Mouse (Mus musculus) embryonic facial prominence, embryonic 13.5 days (tissue): ENCODE measurements at regions not wholly inside any gene's neighbourhood (a gene's known extent, or its start where the extent isn't known, plus 50 kb on each side); places are given as distances from the start of the nearest gene placed in this dataset.

Experiments used
- ATAC-seq: fragments of 200-750 bp; cut with Nextera tagmentation; 2 replicates; pipeline ENCODE4 v1.8.0; 2017; ENCODE audit warnings: low read depth; ENCODE audit not compliant: insufficient number of reproducible peaks, insufficient read depth, low FRiP score, low TSS enrichment
- H3K27ac ChIP-seq: fragments of 300-500 bp; sonication (generic); 2 replicates; pipeline ENCODE4 v1.5.1; 2015; ENCODE audit warnings: moderate library complexity, mild to moderate bottlenecking, inconsistent platforms
- H3K27me3 ChIP-seq: fragments of 300-500 bp; sonication (generic); 2 replicates; pipeline ENCODE4 v1.6.1; 2015; ENCODE audit warnings: mild to moderate bottlenecking, inconsistent platforms
- H3K36me3 ChIP-seq: fragments of 300-500 bp; sonication (generic); 2 replicates; pipeline ENCODE4 v1.6.1; 2015; ENCODE audit warnings: mild to moderate bottlenecking, inconsistent platforms
- H3K4me1 ChIP-seq: fragments of 300-500 bp; sonication (generic); 2 replicates; pipeline ENCODE4 v1.6.1; 2015; ENCODE audit warnings: inconsistent platforms
- H3K4me2 ChIP-seq: fragments of 300-500 bp; sonication (generic); 2 replicates; pipeline ENCODE4 v1.6.1; 2015; ENCODE audit warnings: moderate library complexity, mild to moderate bottlenecking, inconsistent platforms
- H3K4me3 ChIP-seq: fragments of 300-500 bp; sonication (generic); 2 replicates; pipeline ENCODE4 v1.5.1; 2015; ENCODE audit warnings: mild to moderate bottlenecking, inconsistent platforms
- H3K9ac ChIP-seq: fragments of 300-500 bp; sonication (generic); 2 replicates; pipeline ENCODE4 v1.6.1; 2015; ENCODE audit warnings: mild to moderate bottlenecking, inconsistent platforms
- H3K9me3 ChIP-seq: fragments of 300-500 bp; sonication (generic); 2 replicates; pipeline ENCODE4 v1.6.1; 2016; ENCODE audit warnings: inconsistent platforms
- WGBS: fragments of 180-500 bp; shearing (Covaris S2); methylation state at CpG from one replicate; pipeline ENCODE4 v1.1.7; 2015; ENCODE audit warnings: mixed read lengths; 5-methylcytosine and 5-hydroxymethylcytosine counted together

- H3K4me2 ChIP-seq, result no peak overlapping the region
- no peaks in the 10 kb centered on the region for H3K9me3 ChIP-seq
- H3K4me1 ChIP-seq, result no peaks in the 10 kb centered on the region
- H3K27ac ChIP-seq, result no peak overlapping the region
- no peak overlapping the region for H3K4me3 ChIP-seq
- WGBS, result 78% methylated on average over 4 of the region's 4 CpGs
- H3K27me3 ChIP-seq, result no peaks in the 10 kb centered on the region
- no peak overlapping the region for H3K9ac ChIP-seq
- no peaks in the 10 kb centered on the region for H3K36me3 ChIP-seq
- ATAC-seq, result no peak
These were observed 217.4 kb downstream of the Speer2 start for GRCm38 (mm10) chr16:69646156-69646555.

- no peaks in the 10 kb centered on the region for H3K4me1 ChIP-seq
- H3K36me3 ChIP-seq, result no peaks in the 10 kb centered on the region
- H3K9ac ChIP-seq, result no peak overlapping the region
- no peaks in the 10 kb centered on the region for H3K27me3 ChIP-seq
- no peaks in the 10 kb centered on the region for H3K9me3 ChIP-seq
- no peak for ATAC-seq
- H3K4me3 ChIP-seq, result no peak overlapping the region
- no peak overlapping the region for H3K4me2 ChIP-seq
- H3K27ac ChIP-seq, result no peak overlapping the region
These were observed 255.8 kb downstream of the Speer2 start for GRCm38 (mm10) chr16:69607736-69608135.

GRCm38 (mm10) chr16:69600978-69601377, 262.6 kb downstream of the Speer2 start:
- no peak overlapping the region for H3K27ac ChIP-seq
- no peaks in the 10 kb centered on the region for H3K9me3 ChIP-seq
- no peaks in the 10 kb centered on the region for H3K4me1 ChIP-seq
- no peak overlapping the region for H3K9ac ChIP-seq
- no peak overlapping the region for H3K4me2 ChIP-seq
- no peaks in the 10 kb centered on the region for H3K36me3 ChIP-seq
- 88% methylated on average over 3 of the region's 3 CpGs for WGBS
- H3K4me3 ChIP-seq, result no peak overlapping the region
- H3K27me3 ChIP-seq, result no peaks in the 10 kb centered on the region
- ATAC-seq, result no peak

- Histone ChIP-seq H3K27me3 (no peaks in the 10 kb centered on the region), H3K36me3 (no peaks in the 10 kb centered on the region), H3K4me3 (no peak overlapping the region), H3K4me2 (no peak overlapping the region), H3K9ac (no peak overlapping the region), H3K4me1 (peaks cover 4% of the 10 kb centered on the region; the same call in 1 of the 2 replicates), H3K9me3 (no peaks in the 10 kb centered on the region), H3K27ac (no peak overlapping the region)
- ATAC-seq, result peak; percentile 76; the same call in 1 of the 2 replicates
These were observed 286.3 kb downstream of the Speer2 start for GRCm38 (mm10) chr16:69577205-69577604.

GRCm38 (mm10) chr16:69568189-69568588, 295.4 kb downstream of the Speer2 start:
- ATAC-seq, result no peak
- Histone ChIP-seq H3K9me3 (no peaks in the 10 kb centered on the region), H3K27ac (no peak overlapping the region), H3K36me3 (no peaks in the 10 kb centered on the region), H3K4me3 (no peak overlapping the region), H3K9ac (no peak overlapping the region), H3K4me2 (no peak overlapping the region), H3K4me1 (no peaks in the 10 kb centered on the region), H3K27me3 (no peaks in the 10 kb centered on the region)
- 68% methylated on average over 3 of the region's 3 CpGs for WGBS

- Histone ChIP-seq H3K27ac (no peak overlapping the region), H3K9ac (no peak overlapping the region), H3K36me3 (no peaks in the 10 kb centered on the region), H3K27me3 (no peaks in the 10 kb centered on the region), H3K4me3 (no peak overlapping the region), H3K4me1 (no peaks in the 10 kb centered on the region), H3K4me2 (no peak overlapping the region), H3K9me3 (no peaks in the 10 kb centered on the region)
- no peak for ATAC-seq
- WGBS, result 79% methylated on average over 2 of the region's 2 CpGs
These were observed 295.9 kb downstream of the Speer2 start for GRCm38 (mm10) chr16:69567420-69568179.
